Mouse (Mus musculus) adrenal gland, postnatal 10 days (tissue): ENCODE results near the gene Scn4b. TPM values are rescaled to one million over a fixed set of nuclear protein-coding genes. Genes with fewer than 3 reads are reported as not detected.

ENCODE experiments used
- DNase-seq: peaks from one replicate; pipeline ENCODE4 v3.0.0; 2021; ENCODE audit warnings: mixed read lengths
- long read RNA-seq, 2 experiments: library from polyadenylated mRNA; stranded (forward); transcript quantifications; one replicate each; pipeline ENCODE4 v2.0.0; 2021
- total RNA-seq, 2 experiments: library from RNA; stranded (reverse); gene quantifications; 2 replicates each; pipeline ENCODE4 v1.2.3; 2021

The Scn4b gene
- total RNA-seq, result 10 to 100 TPM in 1 of 2 experiments, 1 to 10 TPM in 1; 3.3 to 14.2 TPM
- long read RNA-seq, experiment 1, result 0 reads
- long read RNA-seq, experiment 2, full-length matches to known transcripts, result 1 of 2 reads
- long read RNA-seq, experiment 2, partial matches to known transcripts, result 0 of 2 reads
- long read RNA-seq, experiment 2, other reads (novel, unspliced or antisense), result 1 of 2 reads

DNA sequence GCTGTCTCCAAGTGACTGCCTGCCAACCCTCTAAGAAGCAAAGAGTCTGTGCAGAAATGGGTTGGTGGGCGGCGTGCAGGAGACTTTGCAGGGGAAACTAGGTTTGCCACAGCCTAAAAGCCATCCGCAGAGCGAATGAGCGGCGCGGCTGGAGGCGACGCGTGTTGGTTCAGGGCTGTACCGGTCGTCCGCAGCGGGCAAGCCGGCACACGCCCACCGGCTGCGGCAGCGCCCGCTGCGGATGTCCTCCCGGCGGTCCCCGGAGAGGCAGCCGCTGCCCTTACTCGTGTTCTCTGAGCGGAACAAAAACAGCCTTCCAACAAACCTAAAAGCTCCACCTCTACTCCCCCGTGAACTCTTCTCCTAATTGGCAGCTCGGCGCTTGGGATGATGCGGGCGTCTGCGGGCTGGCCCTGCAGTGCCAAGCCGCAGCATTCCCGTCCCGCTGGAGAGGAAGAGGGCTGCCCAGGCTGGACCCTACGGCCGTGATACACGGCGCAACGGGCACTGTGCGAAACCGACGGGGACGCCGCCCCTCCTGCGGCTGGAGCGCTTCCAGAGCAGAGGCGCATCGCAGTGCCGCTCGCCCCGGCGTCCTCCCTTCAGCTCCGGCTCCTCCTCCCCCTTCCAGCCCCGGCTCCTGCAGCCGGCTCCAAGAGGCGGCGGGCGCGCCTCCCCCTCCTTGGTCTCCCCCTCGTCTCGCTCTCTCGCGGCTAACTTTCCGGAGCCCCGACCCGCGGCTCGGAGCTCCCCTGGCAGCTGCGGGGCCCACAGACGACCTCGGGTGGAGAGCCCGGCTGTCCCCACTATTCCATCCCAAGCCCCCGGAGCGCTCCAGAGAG is at the start of gene Scn4b:
Gene Scn4b, plus strand, starts transcription at position 205 of the 842 bp plus-strand sequence.
- peak; percentile 67 for DNase-seq

GRCm38 (mm10) chr9:45090811-45091210 is 47.4 kb upstream of the Scn4b start:
- no peak for DNase-seq

DNA sequence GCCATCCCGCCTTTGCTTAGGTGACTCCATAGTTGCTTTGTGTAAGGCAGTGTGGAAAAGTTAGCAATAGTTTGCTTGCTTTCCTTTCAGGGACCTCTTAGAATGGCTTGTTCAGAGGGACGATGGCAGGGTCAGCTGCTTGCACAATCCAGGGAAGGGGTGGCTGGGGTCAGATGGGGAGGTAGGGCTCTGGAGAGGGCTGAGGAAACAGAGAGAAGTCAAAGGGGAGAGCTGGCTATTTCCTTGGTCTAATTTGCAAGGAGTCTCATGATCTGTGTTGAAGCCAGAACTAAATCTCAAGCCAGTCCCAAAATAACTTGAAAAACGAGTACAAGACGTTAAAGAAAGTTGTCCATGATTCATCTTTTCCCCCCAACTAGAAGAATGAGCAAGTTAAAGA is 45.6 kb upstream of the Scn4b start:
- peak; percentile 14 for DNase-seq

GRCm38 (mm10) chr9:45095149-45095937 is 42.9 kb upstream of the Scn4b start:
- DNase-seq, result no peak

- no peak for DNase-seq
Measured at GRCm38 (mm10) chr9:45097877-45098276, 40.3 kb upstream of the Scn4b start.

- no peak for DNase-seq
Measured at GRCm38 (mm10) chr9:45098426-45098825, 39.8 kb upstream of the Scn4b start.

DNA sequence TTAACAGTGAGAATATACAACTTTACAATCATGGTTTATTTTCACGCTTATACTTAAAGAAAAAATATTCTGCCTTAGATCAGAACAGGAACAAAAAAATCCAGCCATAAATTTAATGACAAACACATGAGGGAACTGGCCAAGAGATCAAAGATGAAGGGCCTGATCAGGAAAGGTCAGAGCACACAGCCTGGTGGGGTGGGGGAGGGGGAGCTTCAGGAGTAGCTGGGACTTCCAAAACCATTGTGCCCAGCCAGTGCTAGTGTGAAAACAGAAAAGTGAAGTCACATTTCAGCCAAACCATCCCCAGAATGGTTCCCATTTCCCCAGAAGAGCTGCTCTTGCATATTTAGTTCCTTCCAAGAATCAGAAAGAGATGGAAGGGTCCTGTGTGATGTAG is 35.7 kb upstream of the Scn4b start:
- DNase-seq, result peak; percentile 49

DNA sequence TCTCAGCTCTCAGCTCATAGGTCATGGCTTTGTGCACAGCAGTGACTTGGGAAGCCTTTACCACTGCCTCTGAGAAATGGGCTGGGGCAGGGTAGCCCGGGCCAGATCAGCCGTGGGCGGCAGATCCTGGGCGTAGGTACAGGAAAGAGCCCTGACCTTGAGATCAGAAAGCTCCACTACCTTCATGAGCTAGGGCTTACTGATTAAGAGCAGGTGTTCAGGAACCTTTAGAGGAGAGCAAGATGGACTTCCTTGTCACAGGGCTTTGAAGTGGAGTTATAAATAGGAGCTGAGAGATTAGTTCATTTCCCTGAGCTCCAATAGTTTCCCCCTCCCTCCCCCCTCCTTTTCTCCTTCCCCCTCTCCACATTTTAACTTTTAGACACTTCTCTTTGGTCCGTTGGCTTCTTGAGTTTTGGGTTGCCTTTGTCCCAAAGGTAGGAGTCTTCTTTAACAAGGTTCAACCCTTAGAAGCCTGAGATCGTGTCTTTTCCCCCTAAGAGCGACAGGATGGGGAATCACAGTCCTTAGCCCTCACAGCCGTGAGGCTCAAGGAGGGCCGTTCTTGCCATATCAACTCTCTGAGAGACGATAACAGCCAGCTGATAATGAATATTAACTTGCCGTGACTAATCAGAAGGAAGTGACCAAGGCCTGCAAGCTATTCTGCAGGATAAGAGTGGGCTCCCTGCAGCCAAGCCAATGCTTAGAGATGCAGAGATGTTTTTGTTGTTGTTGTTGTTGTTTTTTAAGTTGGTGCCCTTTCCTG is 34.8 kb upstream of the Scn4b start:
- DNase-seq, result no peak

DNA sequence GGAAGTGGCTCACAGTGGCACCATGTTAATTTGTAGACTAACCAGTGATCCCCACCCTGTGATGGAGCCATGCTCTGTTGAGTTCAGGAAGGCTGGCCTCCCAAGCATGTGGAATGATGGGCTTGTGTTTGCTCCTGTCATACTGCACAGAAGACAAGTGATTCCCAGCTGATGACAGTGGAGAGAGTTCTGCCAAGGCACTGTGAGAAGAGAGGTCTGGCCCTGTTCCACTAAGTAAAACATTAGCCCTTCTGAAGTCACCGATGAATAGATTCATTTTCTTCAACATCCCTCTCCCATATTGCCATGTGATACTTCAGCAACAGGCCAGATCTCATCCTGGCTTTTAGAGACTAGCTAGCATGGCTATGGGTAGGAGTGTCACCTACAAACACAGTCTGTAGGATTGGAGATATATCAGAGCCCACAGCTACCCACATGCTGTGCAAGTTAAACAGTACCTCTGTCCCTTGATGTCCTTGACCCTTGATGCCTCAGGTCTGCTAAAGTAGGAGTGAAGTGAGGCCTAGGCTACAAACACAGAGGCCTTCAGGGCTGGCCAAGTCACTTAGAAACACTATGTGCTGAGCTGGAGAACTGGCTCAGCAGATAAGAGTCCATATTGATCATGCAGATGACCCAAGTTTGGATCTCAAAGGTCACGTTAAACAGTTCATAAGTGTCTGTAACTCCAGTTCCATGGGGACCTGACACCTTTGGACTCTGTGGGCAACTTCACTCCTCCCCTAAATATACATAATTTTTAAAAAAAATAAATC is 32.4 kb upstream of the Scn4b start:
- DNase-seq, result no peak

GRCm38 (mm10) chr9:45115706-45116105 is 22.5 kb upstream of the Scn4b start:
- DNase-seq, result peak; percentile 64

DNA sequence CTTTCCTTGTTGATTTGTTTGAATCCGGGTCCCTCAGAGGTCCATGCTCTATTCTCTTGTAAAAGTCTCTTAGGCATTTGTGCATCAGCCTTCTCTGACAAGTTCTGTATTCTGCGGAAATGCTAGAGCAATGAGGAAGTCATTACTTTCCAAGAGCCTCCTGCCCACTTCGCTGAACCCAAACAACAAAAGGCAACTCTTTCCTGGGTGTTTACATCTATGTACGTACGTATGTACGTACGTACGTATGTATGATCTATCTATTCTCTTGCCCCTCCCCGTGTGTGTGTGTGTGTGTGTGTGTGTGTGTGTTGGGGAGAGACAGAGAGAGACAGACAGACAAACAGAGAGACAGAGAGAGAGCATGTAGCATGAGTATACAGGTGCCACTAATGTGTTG is 21.4 kb upstream of the Scn4b start:
- DNase-seq, result no peak

DNA sequence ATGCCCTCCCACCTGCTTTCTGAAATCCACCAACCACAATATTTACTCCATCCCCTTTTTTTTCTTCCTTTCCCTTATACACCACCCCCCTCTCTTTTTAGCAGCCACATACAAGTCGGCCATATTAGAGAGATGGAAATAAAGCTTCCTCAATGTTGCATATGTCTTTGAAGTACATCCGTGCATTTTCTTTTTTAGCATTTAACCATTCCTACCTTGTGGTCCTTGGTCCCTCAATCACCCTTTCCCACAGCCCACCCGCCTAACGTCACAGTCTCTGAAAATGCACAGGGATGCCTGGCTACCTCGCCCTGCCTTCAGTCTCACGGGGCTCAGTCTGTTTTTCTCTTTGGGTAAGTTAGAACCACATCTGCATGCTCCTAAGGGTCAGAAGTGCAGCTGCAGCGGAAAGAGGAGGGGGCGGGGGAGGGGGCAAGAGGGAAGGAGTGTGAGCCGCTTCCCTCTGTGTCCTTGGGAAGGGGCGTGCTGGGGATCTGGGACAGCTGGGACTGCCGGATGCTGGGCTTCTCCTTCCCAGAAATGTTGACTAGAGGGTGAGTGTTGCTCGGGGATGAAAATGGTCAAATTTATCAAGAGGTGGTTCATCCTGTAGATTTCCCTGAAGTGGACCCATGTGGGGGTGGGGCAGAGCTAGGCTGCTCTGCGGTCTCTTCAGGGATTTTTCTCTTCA is 20.3 kb upstream of the Scn4b start, which contains the start of gene Scn2b:
Gene Scn2b, plus strand, starts transcription at position 42 of the 691 bp plus-strand sequence.
- peak; percentile 18 for DNase-seq

DNA sequence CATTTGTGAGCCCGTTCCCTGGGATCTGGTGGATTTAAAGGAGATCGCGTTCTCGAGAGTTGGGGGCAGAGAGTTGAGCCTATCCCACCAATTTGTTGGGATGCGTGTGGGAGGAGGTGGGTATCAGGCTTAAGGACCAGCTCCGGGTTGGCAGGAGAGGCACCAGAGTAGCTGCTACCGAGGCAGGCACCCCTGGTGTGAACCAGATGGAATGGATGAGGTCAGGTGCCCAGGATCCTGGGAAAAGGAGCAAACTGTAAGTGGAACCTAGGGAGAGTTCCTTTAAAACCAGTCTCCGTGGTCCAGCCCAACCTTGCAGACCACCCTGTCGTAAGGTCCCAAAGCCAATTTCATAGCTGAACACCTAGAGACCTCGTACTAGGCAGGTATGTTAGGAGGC is 19.6 kb upstream of the Scn4b start:
- DNase-seq, result no peak

DNA sequence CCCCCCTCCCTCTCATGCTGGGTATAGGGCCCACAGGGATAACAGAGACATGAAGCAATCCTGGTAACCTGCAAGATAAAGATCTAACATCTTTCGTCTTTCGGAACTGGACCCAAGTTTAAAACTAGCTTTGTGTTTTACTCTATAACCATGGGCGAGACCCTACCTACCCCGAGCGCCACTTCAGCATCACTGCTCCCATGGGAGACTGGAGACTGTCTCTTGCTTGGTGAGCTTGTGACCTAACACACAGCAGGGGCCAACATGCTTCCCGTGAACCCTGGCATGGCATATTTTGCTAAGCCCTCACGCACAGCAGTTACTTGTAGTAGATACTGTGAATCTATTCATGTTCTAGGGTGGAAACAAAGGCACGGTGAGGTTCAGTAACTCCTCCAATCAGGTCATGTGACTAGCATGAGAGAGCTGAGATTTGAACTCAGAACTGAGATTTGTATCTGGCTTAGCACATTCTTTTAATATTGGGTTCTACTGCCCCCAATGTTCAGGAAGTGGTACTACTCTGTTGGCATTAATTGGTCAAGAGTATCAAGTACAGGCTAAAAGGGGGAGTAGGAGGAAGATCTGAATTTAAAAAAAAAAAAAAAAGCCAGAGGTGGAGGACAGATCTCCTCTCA is 18.8 kb upstream of the Scn4b start:
- DNase-seq, result no peak

DNA sequence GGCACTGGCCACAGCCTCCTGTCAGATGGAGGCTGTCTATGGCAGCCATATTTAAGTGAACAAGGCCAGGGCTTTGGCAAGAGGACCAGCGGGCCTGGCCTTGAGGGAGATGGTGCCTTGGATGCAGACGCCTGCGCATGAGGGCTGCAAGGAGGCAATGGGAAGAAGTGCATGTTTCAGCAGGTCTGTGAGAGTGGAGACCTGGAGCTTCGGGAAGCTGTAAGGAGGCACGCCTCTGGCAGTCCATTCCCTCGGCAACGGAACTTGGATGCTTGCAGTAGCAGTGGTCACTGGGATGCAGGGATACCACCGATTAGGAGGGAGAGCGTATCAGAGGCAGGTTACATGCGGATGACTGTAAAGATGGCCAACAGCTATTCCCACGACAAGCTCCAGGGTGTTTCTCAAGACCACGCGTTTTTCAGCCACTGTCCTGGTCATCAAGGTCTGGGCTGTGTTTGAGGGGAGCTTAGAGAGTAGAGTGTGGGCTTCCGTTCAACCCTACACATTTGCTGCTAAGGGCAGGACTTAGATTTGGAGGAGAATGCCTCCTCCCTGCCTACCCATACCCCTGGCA is 18.2 kb upstream of the Scn4b start:
- DNase-seq, result peak; percentile 36

DNA sequence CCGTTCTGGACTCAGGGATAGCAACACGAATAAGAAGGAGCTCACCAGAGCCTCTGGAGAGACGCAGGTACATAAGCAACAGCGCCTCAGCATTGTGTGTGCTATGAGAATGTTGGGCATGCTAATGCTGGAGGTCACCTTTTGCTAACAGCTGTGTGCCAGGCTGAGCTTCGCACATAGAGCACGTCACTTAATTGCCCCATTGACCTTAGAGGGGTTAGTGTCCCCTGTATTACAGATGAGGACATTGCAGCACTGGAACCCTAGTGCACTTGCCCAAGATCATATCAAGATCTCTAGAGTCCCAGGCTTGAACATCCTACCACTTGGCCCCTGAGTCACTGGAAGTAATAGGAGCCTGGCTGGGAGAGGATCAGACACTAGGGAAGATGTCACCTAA is 17.6 kb upstream of the Scn4b start:
- DNase-seq, result no peak

GRCm38 (mm10) chr9:45121001-45121400 is 17.2 kb upstream of the Scn4b start:
- DNase-seq, result no peak

DNA sequence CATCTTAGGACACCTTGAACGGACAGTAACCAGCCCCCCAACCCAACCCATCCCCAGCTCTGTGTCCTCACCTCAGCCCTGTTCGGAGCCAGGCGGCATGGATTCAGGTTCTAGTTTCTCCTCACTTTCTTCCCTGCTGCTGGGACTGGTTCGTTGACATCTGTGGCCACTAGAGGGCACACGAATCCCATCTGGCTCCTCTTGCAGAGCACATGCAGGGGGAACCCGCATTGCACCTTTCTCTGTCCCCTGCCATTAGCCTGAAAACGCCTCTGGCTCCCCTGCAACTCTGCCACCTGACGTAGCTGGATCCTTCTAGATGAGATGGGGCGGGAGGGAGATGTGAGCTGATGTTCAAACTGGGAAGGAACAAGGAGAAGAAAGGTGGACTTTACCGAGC is 16.4 kb upstream of the Scn4b start:
- DNase-seq, result peak; percentile 80

DNA sequence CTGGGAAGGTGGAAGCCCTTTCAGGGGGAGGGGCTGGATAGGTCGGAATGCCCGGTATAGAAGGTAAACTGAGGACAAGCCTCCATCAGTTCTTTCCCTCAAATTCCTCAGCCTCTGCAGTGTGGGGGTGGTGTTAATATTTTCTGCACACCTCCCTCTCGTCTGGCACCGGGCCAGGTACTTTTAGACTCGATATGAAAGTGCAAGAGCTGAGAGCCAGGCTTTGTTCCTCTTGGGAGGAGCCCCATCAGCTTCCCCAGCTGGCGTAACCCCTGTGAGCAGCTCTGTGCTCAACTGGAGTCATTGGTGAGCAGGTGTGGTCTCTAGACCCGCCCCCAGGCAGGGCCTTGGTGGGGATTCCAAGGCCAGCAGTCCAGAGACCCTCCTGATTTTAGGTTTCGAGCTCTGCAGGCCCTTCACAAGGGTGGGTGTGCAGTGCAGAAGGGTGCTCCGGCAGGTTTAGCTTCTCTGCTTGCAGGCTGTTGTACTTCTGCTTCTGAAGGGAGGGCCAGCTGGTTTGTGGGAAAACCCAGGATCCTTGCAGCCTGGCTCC is 15.9 kb upstream of the Scn4b start:
- DNase-seq, result peak; percentile 33

DNA sequence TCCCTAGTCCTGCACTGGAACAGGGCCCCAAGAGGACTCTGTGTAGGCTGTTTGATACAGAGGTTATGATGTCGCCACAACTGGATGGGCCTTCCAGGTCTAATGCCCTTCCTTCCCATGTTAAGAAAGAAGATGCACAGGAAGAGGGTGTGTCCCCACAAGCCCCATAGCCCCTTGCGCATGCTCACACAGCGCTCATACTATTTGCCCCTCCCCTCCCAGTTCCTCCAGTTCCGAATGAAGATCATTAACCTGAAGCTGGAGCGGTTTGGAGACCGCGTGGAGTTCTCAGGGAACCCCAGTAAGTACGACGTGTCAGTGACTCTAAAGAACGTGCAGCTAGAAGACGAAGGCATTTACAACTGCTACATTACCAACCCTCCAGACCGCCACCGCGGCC is 13.0 kb upstream of the Scn4b start:
- DNase-seq, result no peak
